Mouse (Mus musculus): ENCODE measurements around the gene Zfp362. TPM values are rescaled to one million over a fixed set of nuclear protein-coding genes. Genes with fewer than 3 reads are reported as not detected.

The Zfp362 gene
- polyA plus RNA-seq, 1 experiment, result 9.9 TPM

DNA sequence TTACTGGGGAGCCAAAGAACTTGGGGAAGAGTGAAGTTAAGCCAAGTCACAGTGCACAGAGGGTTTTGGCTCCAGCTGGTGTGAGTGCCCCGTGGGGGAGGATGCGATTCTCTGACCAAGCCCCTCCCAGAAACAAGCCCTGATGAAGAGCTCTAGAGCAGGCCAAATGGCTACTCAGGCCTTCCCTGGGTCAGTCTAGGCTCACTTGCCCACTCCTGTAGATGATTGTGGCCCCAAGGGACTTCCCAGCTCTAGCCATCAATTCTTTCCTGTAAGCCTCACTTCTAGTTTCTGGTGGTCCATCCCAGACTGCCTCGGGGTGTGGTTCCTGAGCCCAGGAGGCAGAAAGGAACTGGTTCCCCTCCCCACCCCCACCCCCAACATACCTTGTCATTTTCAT lies 50.8 kb downstream of the Zfp362 start, which contains the start of gene A3galt2:
Gene A3galt2 (plus strand): TSS at position 301 of the 400 bp plus-strand sequence.
- no peaks in the 10 kb centered on the region for H3K27me3 ChIP-seq (ENCODE audit: control insufficient read depth, insufficient read depth, insufficient read length)
- no peaks in the 10 kb centered on the region for H3K79me3 ChIP-seq (ENCODE audit: low read depth)
- no peaks in the 10 kb centered on the region for H3K79me2 ChIP-seq (ENCODE audit: control insufficient read depth, insufficient read depth)
- peaks cover 39% of the 10 kb centered on the region for H3K36me3 ChIP-seq (ENCODE audit: control insufficient read depth, insufficient read depth)
- no peak within 1 kb of the TSS for H3ac ChIP-seq (ENCODE audit: control insufficient read depth, insufficient read length, low read depth)
- no peak for TF ChIP-seq MYOD1 (IDR thresholded peaks at IDR 0.05; ENCODE audit: control insufficient read depth, insufficient read length, low read depth)
- TF ChIP-seq MAX (IDR thresholded peaks at IDR 0.05), result no peak
- no peak for TF ChIP-seq USF1 (IDR thresholded peaks at IDR 0.05; ENCODE audit: low read depth)
- TF ChIP-seq CEBPB (IDR thresholded peaks at IDR 0.05; ENCODE audit: low read depth), result no peak
- TF ChIP-seq FOSL1 (IDR thresholded peaks at IDR 0.05; ENCODE audit: insufficient read depth, low read length, poor library complexity, severe bottlenecking), result no peak
- no peak for TF ChIP-seq MYOG (IDR thresholded peaks at IDR 0.05; ENCODE audit: control insufficient read depth, extremely low read depth, insufficient read length)
- TF ChIP-seq CTCF (IDR thresholded peaks at IDR 0.05; ENCODE audit: control insufficient read depth, insufficient read depth, insufficient read length), result no peak
- no peak within 1 kb of the TSS for H3K4me3 ChIP-seq (ENCODE audit: insufficient read depth, poor library complexity, severe bottlenecking)

DNA sequence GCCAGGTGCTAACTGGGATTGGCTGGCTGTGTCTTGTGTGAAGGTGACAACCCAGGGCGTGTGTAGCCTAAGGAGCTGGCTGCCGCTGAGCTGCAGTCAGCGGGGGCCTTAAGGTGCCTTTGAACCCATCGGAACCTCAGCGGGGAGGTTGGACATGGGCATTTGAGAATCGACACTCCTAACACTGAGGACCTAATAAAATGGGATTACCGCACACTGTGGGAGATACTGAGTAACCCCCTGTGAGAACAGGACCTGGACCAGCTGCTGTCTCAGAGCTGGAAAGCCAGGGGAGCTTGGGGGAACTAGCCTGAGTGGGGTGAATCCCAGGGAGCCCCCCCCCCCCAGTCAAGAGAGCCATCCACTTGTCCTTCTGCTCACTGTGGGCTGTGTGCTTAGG lies 52.3 kb downstream of the Zfp362 start:
- Histone ChIP-seq H3K36me3 (ENCODE audit: control insufficient read depth, insufficient read depth) (peaks cover 54% of the 10 kb centered on the region), H3K4me3 (ENCODE audit: insufficient read depth, poor library complexity, severe bottlenecking) (no peak overlapping the region), H3ac (ENCODE audit: control insufficient read depth, insufficient read length, low read depth) (no peak overlapping the region), H3K79me3 (ENCODE audit: low read depth) (no peaks in the 10 kb centered on the region), H3K79me2 (ENCODE audit: control insufficient read depth, insufficient read depth) (no peaks in the 10 kb centered on the region), H3K27me3 (ENCODE audit: control insufficient read depth, insufficient read depth, insufficient read length) (no peaks in the 10 kb centered on the region)
- TF ChIP-seq CTCF (IDR thresholded peaks at IDR 0.05; ENCODE audit: control insufficient read depth, insufficient read depth, insufficient read length) (no peak), MYOG (IDR thresholded peaks at IDR 0.05; ENCODE audit: control insufficient read depth, extremely low read depth, insufficient read length) (no peak), MAX (IDR thresholded peaks at IDR 0.05) (no peak), MYOD1 (IDR thresholded peaks at IDR 0.05; ENCODE audit: control insufficient read depth, insufficient read length, low read depth) (no peak), FOSL1 (IDR thresholded peaks at IDR 0.05; ENCODE audit: insufficient read depth, low read length, poor library complexity, severe bottlenecking) (no peak), USF1 (IDR thresholded peaks at IDR 0.05; ENCODE audit: low read depth) (no peak), CEBPB (IDR thresholded peaks at IDR 0.05; ENCODE audit: low read depth) (no peak)

DNA sequence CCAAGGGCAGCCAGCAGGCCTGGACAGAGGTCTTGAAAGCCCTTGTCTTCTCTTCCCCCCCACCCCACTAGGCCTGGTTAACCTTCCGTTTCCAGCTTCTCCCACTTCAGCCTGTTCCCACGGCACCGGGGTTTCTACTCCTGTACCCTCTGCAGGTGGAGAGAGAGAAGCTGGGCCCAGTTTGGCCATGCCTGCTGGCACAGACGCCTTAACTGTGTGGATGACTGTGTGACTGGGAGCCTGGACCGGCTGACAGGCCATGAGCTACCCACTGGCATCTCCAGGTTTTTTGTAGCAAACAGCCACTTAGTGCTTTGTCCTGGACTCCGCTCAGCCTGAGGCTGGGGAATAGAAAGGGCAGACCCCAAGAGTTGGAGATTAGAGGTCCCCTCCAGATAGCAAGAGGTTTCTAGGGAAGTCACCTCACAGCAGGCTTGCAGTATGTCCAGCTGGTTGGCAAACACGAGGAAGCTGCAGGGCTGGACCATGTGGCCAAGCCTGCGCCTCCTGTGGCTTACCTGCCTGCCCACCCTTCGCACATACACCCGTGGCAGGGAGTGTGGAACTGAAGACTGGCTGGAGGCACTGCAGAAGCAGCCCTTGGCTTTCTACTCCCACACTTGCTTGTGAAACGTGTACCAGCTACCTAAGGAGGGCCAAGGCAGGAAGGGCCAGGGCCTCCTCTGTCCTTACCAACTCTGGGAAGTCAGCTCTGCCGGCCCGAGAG lies 53.7 kb downstream of the Zfp362 start:
- Histone ChIP-seq H3K79me3 (ENCODE audit: low read depth) (no peaks in the 10 kb centered on the region), H3ac (ENCODE audit: control insufficient read depth, insufficient read length, low read depth) (no peak overlapping the region), H3K79me2 (ENCODE audit: control insufficient read depth, insufficient read depth) (no peaks in the 10 kb centered on the region), H3K4me3 (ENCODE audit: insufficient read depth, poor library complexity, severe bottlenecking) (no peak overlapping the region), H3K36me3 (ENCODE audit: control insufficient read depth, insufficient read depth) (peaks cover 67% of the 10 kb centered on the region), H3K27me3 (ENCODE audit: control insufficient read depth, insufficient read depth, insufficient read length) (no peaks in the 10 kb centered on the region)
- TF ChIP-seq CTCF (IDR thresholded peaks at IDR 0.05; ENCODE audit: control insufficient read depth, insufficient read depth, insufficient read length) (no peak), USF1 (IDR thresholded peaks at IDR 0.05; ENCODE audit: low read depth) (no peak), MAX (IDR thresholded peaks at IDR 0.05) (no peak), FOSL1 (IDR thresholded peaks at IDR 0.05; ENCODE audit: insufficient read depth, low read length, poor library complexity, severe bottlenecking) (no peak), MYOG (IDR thresholded peaks at IDR 0.05; ENCODE audit: control insufficient read depth, extremely low read depth, insufficient read length) (no peak), MYOD1 (IDR thresholded peaks at IDR 0.05; ENCODE audit: control insufficient read depth, insufficient read length, low read depth) (no peak), CEBPB (IDR thresholded peaks at IDR 0.05; ENCODE audit: low read depth) (no peak)

DNA sequence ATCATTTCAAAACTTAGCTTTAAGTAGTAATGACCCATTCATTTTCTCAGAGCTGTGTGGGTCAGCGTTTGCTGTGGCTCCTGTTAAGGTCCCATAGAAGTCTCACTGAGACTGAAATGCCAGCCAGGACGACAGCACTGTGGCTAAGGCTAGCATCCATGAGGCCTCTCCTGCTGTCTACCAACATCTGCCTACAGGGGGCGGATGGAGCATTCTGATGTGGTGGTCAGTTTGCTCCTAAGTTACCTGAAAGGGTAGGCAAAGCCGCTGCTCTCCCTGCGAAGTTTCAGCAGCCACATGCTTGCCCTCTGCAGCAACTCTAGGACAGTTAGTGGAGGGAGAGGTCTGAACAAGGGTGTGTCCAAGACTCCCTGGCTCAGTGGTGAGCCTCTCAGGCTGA lies 54.8 kb downstream of the Zfp362 start:
- Histone ChIP-seq H3K79me2 (ENCODE audit: control insufficient read depth, insufficient read depth) (peaks cover 6% of the 10 kb centered on the region), H3K4me3 (ENCODE audit: insufficient read depth, poor library complexity, severe bottlenecking) (no peak overlapping the region), H3K27me3 (ENCODE audit: control insufficient read depth, insufficient read depth, insufficient read length) (no peaks in the 10 kb centered on the region), H3K36me3 (ENCODE audit: control insufficient read depth, insufficient read depth) (peaks cover 79% of the 10 kb centered on the region), H3ac (ENCODE audit: control insufficient read depth, insufficient read length, low read depth) (no peak overlapping the region), H3K79me3 (ENCODE audit: low read depth) (no peaks in the 10 kb centered on the region)
- no peak for TF ChIP-seq FOSL1 (IDR thresholded peaks at IDR 0.05; ENCODE audit: insufficient read depth, low read length, poor library complexity, severe bottlenecking)
- TF ChIP-seq MYOG (IDR thresholded peaks at IDR 0.05; ENCODE audit: control insufficient read depth, extremely low read depth, insufficient read length), result no peak
- no peak for TF ChIP-seq MYOD1 (IDR thresholded peaks at IDR 0.05; ENCODE audit: control insufficient read depth, insufficient read length, low read depth)
- TF ChIP-seq CTCF (IDR thresholded peaks at IDR 0.05; ENCODE audit: control insufficient read depth, insufficient read depth, insufficient read length), result no peak
- no peak for TF ChIP-seq USF1 (IDR thresholded peaks at IDR 0.05; ENCODE audit: low read depth)
- no peak for TF ChIP-seq MAX (IDR thresholded peaks at IDR 0.05)
- no peak for TF ChIP-seq CEBPB (IDR thresholded peaks at IDR 0.05; ENCODE audit: low read depth)

DNA sequence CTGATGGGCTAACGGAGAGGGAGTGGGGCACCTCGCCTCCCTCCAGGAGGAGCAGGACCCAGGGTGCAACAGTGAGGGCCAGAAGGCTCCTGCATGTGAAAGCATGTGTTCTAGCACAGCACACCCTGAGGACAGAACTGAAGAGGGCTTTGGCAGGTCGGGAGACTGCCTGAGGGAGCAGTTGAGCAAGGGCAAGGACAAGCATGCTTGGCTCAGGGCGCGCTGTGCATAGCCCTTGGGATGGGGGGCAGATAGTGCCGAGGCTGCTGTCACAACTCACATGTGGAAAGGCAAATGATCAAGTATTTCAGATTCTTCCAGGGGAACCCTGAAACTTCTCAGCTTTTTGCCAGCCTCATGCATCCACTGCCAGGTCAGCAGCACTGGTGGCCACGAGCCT lies 57.5 kb downstream of the Zfp362 start:
- peaks cover 7% of the 10 kb centered on the region for H3K79me3 ChIP-seq (ENCODE audit: low read depth)
- H3K27me3 ChIP-seq (ENCODE audit: control insufficient read depth, insufficient read depth, insufficient read length), result no peaks in the 10 kb centered on the region
- TF ChIP-seq FOSL1 (IDR thresholded peaks at IDR 0.05; ENCODE audit: insufficient read depth, low read length, poor library complexity, severe bottlenecking) (no peak), USF1 (IDR thresholded peaks at IDR 0.05; ENCODE audit: low read depth) (no peak), CEBPB (IDR thresholded peaks at IDR 0.05; ENCODE audit: low read depth) (no peak), MYOG (IDR thresholded peaks at IDR 0.05; ENCODE audit: control insufficient read depth, extremely low read depth, insufficient read length) (no peak)
- H3K36me3 ChIP-seq (ENCODE audit: control insufficient read depth, insufficient read depth), result peaks cover 98% of the 10 kb centered on the region
- peaks cover 31% of the 10 kb centered on the region for H3K79me2 ChIP-seq (ENCODE audit: control insufficient read depth, insufficient read depth)
- no peak overlapping the region for H3ac ChIP-seq (ENCODE audit: control insufficient read depth, insufficient read length, low read depth)
- H3K4me3 ChIP-seq (ENCODE audit: insufficient read depth, poor library complexity, severe bottlenecking), result no peak overlapping the region

Measured in C2C12 (cell line).